Mouse (Mus musculus) gastrocnemius, adult 2 months (tissue): ENCODE measurements around the gene Slc39a11. TPM values are rescaled to one million over a fixed set of nuclear protein-coding genes. Genes with fewer than 3 reads are reported as not detected.

Experiments used
- DNase-seq: peaks from one replicate; pipeline ENCODE4 v3.0.0; 2022
- H3K27ac ChIP-seq: fragments of 200-600 bp; 2 replicates; pipeline ENCODE4 v1.8.1; 2022; ENCODE audit warnings: mild to moderate bottlenecking
- H3K4me3 ChIP-seq: fragments of 200-600 bp; 2 replicates; pipeline ENCODE4 v1.8.1; 2022; ENCODE audit warnings: mild to moderate bottlenecking, moderate library complexity
- CTCF ChIP-seq: fragments of 200-600 bp; IDR thresholded peaks from 2 replicates; pipeline ENCODE4 v1.8.1; 2022; ENCODE audit warnings: antibody characterized with exemption, mild to moderate bottlenecking, moderate library complexity
- intact Hi-C: fragments of 180-260 bp; cut with DNase I; formaldehyde crosslinking; loops from one replicate; pipeline ENCODE4 v1.15.1; 2025
- total RNA-seq, 2 experiments: library from RNA; stranded (reverse); gene quantifications; 2 replicates each; pipeline ENCODE4 v1.2.3; 2021

Gene Slc39a11
- total RNA-seq, 2 experiments from 2014 or later = 1.8 to 3.0 TPM

- DNase-seq = no peak
- intact Hi-C loops = no loop called here
- no peak for TF ChIP-seq CTCF
These were observed 128.9 kb downstream of the Slc39a11 start for GRCm38 (mm10) chr11:113520851-113521461.

GRCm38 (mm10) chr11:113520373-113520772 is 129.5 kb downstream of the Slc39a11 start:
- intact Hi-C loops = no loop called here
- DNase-seq = no peak
- H3K4me3 ChIP-seq = no peak overlapping the region
- no peak overlapping the region for H3K27ac ChIP-seq
- TF ChIP-seq CTCF = no peak

More at GRCm38 (mm10) chr11:113520851-113521461, 128.9 kb downstream of the Slc39a11 start:
- no peak overlapping the region for H3K4me3 ChIP-seq
- no peak overlapping the region for H3K27ac ChIP-seq

- no peak for TF ChIP-seq CTCF
- Histone ChIP-seq H3K27ac (no peak overlapping the region), H3K4me3 (no peak overlapping the region)
- DNase-seq = no peak
- intact Hi-C loops = no loop called here
These were observed 129.9 kb downstream of the Slc39a11 start for GRCm38 (mm10) chr11:113519973-113520372.

- Histone ChIP-seq H3K4me3 (no peak overlapping the region), H3K27ac (no peak overlapping the region)
- no peak for TF ChIP-seq CTCF
- intact Hi-C loops = no loop called here
- DNase-seq = no peak
These were observed 131.7 kb downstream of the Slc39a11 start for GRCm38 (mm10) chr11:113518176-113518575.

- TF ChIP-seq CTCF = no peak
- intact Hi-C loops = no loop called here
- H3K4me3 ChIP-seq = no peak overlapping the region
- H3K27ac ChIP-seq = no peak overlapping the region
- no peak for DNase-seq
These were observed 133.7 kb downstream of the Slc39a11 start for GRCm38 (mm10) chr11:113516156-113516555.

GRCm38 (mm10) chr11:113512976-113513375 is 136.9 kb downstream of the Slc39a11 start:
- H3K4me3 ChIP-seq = no peak overlapping the region
- H3K27ac ChIP-seq = no peak overlapping the region
- TF ChIP-seq CTCF = no peak
- no peak for DNase-seq
- intact Hi-C loops = no loop called here

GRCm38 (mm10) chr11:113512150-113512549 is 137.7 kb downstream of the Slc39a11 start:
- TF ChIP-seq CTCF = no peak
- intact Hi-C loops = no loop called here
- Histone ChIP-seq H3K27ac (no peak overlapping the region), H3K4me3 (no peak overlapping the region)
- no peak for DNase-seq

- no peak for TF ChIP-seq CTCF
- intact Hi-C loops = no loop called here
- no peak for DNase-seq
- Histone ChIP-seq H3K4me3 (no peak overlapping the region), H3K27ac (no peak overlapping the region)
These were observed 138.8 kb downstream of the Slc39a11 start for GRCm38 (mm10) chr11:113510969-113511625.

GRCm38 (mm10) chr11:113510249-113510648 is 139.6 kb downstream of the Slc39a11 start:
- Histone ChIP-seq H3K27ac (no peak overlapping the region), H3K4me3 (no peak overlapping the region)
- intact Hi-C loops = no loop called here
- no peak for TF ChIP-seq CTCF
- DNase-seq = no peak

- DNase-seq = no peak
- no peak for TF ChIP-seq CTCF
- Histone ChIP-seq H3K4me3 (no peak overlapping the region), H3K27ac (no peak overlapping the region)
- intact Hi-C loops = no loop called here
These were observed 142.0 kb downstream of the Slc39a11 start for GRCm38 (mm10) chr11:113507716-113508480.

GRCm38 (mm10) chr11:113505551-113506160 is 144.2 kb downstream of the Slc39a11 start:
- Histone ChIP-seq H3K27ac (no peak overlapping the region), H3K4me3 (no peak overlapping the region)
- intact Hi-C loops = no loop called here
- TF ChIP-seq CTCF = no peak
- DNase-seq = no peak

GRCm38 (mm10) chr11:113504459-113505062 is 145.3 kb downstream of the Slc39a11 start:
- H3K27ac ChIP-seq = no peak overlapping the region
- intact Hi-C loops = no loop called here
- TF ChIP-seq CTCF = no peak
- DNase-seq = no peak
- H3K4me3 ChIP-seq = no peak overlapping the region
